Mouse (Mus musculus) forebrain, embryonic 11.5 days (tissue): ENCODE measurements around the gene Zfp503. TPM values are rescaled to one million over a fixed set of nuclear protein-coding genes. Genes with fewer than 3 reads are reported as not detected.

Source experiments
- ATAC-seq: fragments of 200-750 bp; cut with Nextera tagmentation; replicated peaks from 2 replicates; pipeline ENCODE4 v1.8.0; 2017; ENCODE audit warnings: moderate TSS enrichment; ENCODE audit not compliant: low FRiP score
- DNase-seq: peaks from one replicate; pipeline ENCODE4 v3.0.0-alpha.2; 2017; ENCODE audit warnings: low spot score
- H3K27ac ChIP-seq: fragments of 300-500 bp; sonication (generic); 2 replicates; pipeline ENCODE4 v1.5.1; 2014; ENCODE audit warnings: low read depth, low read length
- H3K27me3 ChIP-seq: fragments of 300-500 bp; sonication (generic); 2 replicates; pipeline ENCODE4 v1.6.1; 2014; ENCODE audit warnings: mild to moderate bottlenecking, low read length, mixed read lengths; ENCODE audit not compliant: control insufficient read depth, insufficient read depth
- H3K36me3 ChIP-seq: fragments of 300-500 bp; sonication (generic); 2 replicates; pipeline ENCODE4 v1.6.1; 2014; ENCODE audit warnings: mild to moderate bottlenecking, low read length, moderate library complexity, mixed read lengths; ENCODE audit not compliant: control insufficient read depth, insufficient read depth
- H3K4me1 ChIP-seq: fragments of 300-500 bp; sonication (generic); replicated peaks from 2 replicates; pipeline ENCODE4 v1.6.1; 2014; ENCODE audit warnings: low read length, mixed read lengths; ENCODE audit not compliant: control insufficient read depth, insufficient read depth
- H3K4me2 ChIP-seq: fragments of 300-500 bp; sonication (generic); 2 replicates; pipeline ENCODE4 v1.6.1; 2014; ENCODE audit warnings: low read depth, mild to moderate bottlenecking, low read length, moderate library complexity, mixed read lengths; ENCODE audit not compliant: severe bottlenecking
- H3K4me3 ChIP-seq: fragments of 300-500 bp; sonication (generic); 2 replicates; pipeline ENCODE4 v1.5.1; 2014; ENCODE audit warnings: low read depth, low read length
- H3K9ac ChIP-seq: fragments of 300-500 bp; sonication (generic); 2 replicates; pipeline ENCODE4 v1.6.1; 2014; ENCODE audit warnings: low read length
- H3K9me3 ChIP-seq: fragments of 300-500 bp; sonication (generic); 2 replicates; pipeline ENCODE4 v1.6.1; 2016; ENCODE audit warnings: low read length, mixed read lengths; ENCODE audit not compliant: control insufficient read depth
- WGBS: fragments of 180-500 bp; shearing (Covaris S2); extraction: QIAGEN DNeasy Blood & Tissue Kit; methylation state at CpG from one replicate; pipeline ENCODE4 v1.1.7; 2014; 5-methylcytosine and 5-hydroxymethylcytosine counted together
- polyA plus RNA-seq: library from polyadenylated mRNA; unstranded; fragments of >200 nt; fragmentation: Nextera tagmentation; extraction: Ambion mirVana; gene quantifications from 2 replicates; pipeline ENCODE4 v1.2.1, GENCODE M21; 2014

Gene Zfp503
- polyA plus RNA-seq, 1 experiment from 2014 or later, result 6.6 TPM

- H3K36me3 ChIP-seq, result no peaks in the 10 kb centered on the region; the same call in 1 of the 2 replicates
- DNase-seq, result no peak
- H3K27ac ChIP-seq, result 0 out of 2 replicates have a peak overlapping the region, but pooled peaks have one; percentile 27
- H3K4me1 ChIP-seq, result peaks cover 27% of the 10 kb centered on the region
- no peaks in the 10 kb centered on the region for H3K9me3 ChIP-seq
- H3K4me2 ChIP-seq, result peak overlapping the region; percentile 93
- H3K4me3 ChIP-seq, result peak overlapping the region; percentile 76
- H3K27me3 ChIP-seq, result peaks cover 33% of the 10 kb centered on the region
- H3K9ac ChIP-seq, result peak overlapping the region; percentile 86
- no peak for ATAC-seq
- WGBS, result 2% methylated on average over 18 of the region's 18 CpGs
Measured at GRCm38 (mm10) chr14:21983950-21984730, 5.3 kb downstream of the Zfp503 start.

- H3K9ac ChIP-seq, result peak overlapping the region; percentile 62
- H3K27me3 ChIP-seq, result peaks cover 26% of the 10 kb centered on the region
- DNase-seq (peak; percentile 82), ATAC-seq (no peak)
- WGBS, result under 1% methylated on average over 22 of the region's 22 CpGs
- H3K9me3 ChIP-seq, result no peaks in the 10 kb centered on the region
- H3K27ac ChIP-seq, result 0 out of 2 replicates have a peak overlapping the region, but pooled peaks have one; percentile 41
- H3K4me1 ChIP-seq, result peaks cover 23% of the 10 kb centered on the region
- H3K36me3 ChIP-seq, result no peaks in the 10 kb centered on the region; the same call in 1 of the 2 replicates
- H3K4me2 ChIP-seq, result peak overlapping the region; percentile 65
- H3K4me3 ChIP-seq, result peak overlapping the region; percentile 32
Measured at GRCm38 (mm10) chr14:21983311-21983949, 6.0 kb downstream of the Zfp503 start.

DNA sequence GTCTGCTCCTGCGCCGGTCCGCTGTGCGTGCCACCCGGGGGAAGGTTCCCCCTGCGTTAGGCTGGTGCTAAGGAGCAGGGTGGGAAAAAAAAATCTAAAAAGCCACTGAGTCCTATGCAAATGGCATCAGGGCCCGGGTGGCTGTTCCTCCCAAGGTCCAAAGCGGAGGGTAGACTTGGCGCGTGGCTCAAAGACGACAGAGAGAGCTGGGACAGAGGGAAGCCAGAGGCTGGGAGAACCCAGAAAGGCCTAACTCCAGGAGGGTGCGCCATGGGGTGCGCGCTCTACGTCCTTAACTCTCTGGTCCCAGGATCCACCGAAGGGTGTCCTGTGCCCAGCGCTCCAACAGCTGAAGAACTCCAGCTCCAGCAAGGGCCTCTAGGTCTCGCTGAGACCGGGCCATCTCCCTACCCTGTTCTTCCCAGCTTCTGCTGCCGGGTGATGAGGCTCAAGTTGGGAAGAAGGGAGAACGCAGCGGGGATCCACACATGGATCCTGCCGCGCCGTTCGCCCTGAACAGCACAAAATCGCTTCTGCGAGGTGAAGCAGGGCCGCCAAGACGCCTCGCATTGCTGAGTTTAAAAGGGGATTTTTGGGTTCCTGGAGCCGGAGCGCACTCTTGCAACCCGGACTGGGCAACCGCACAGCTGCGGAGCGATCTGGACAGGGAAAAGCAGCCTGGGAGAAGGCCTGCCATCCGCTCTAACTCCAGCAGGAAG, 6.7 kb downstream of the Zfp503 start:
- ATAC-seq (no peak), DNase-seq (peak; percentile 71)
- Histone ChIP-seq H3K9ac (peak overlapping the region; percentile 62), H3K27ac (0 out of 2 replicates have a peak overlapping the region, but pooled peaks have one; percentile 41), H3K9me3 (no peaks in the 10 kb centered on the region), H3K4me3 (peak overlapping the region; percentile 32), H3K4me1 (peaks cover 23% of the 10 kb centered on the region), H3K4me2 (peak overlapping the region; percentile 65), H3K27me3 (peaks cover 26% of the 10 kb centered on the region), H3K36me3 (no peaks in the 10 kb centered on the region; the same call in 1 of the 2 replicates)
- 1% methylated on average over 38 of the region's 38 CpGs for WGBS

- ATAC-seq, result no peak
Measured at GRCm38 (mm10) chr14:21982096-21982591, 7.3 kb downstream of the Zfp503 start.

GRCm38 (mm10) chr14:21981462-21981861, 7.9 kb downstream of the Zfp503 start:
- DNase-seq (peak; percentile 92), ATAC-seq (peak; percentile 62)
- Histone ChIP-seq H3K4me3 (peak overlapping the region; percentile 11; the same call in 1 of the 2 replicates), H3K36me3 (no peaks in the 10 kb centered on the region; the same call in 1 of the 2 replicates), H3K9me3 (no peaks in the 10 kb centered on the region), H3K27ac (no peak overlapping the region), H3K4me1 (peaks cover 18% of the 10 kb centered on the region), H3K27me3 (peaks cover 25% of the 10 kb centered on the region), H3K4me2 (peak overlapping the region; percentile 46; the same call in 1 of the 2 replicates), H3K9ac (no peak overlapping the region)
- under 1% methylated on average over 22 of the region's 22 CpGs for WGBS

More at GRCm38 (mm10) chr14:21982096-21982591, 7.3 kb downstream of the Zfp503 start:
- H3K27me3 ChIP-seq, result peaks cover 26% of the 10 kb centered on the region
- peak overlapping the region; percentile 62 for H3K9ac ChIP-seq
- H3K36me3 ChIP-seq, result no peaks in the 10 kb centered on the region; the same call in 1 of the 2 replicates
- peak overlapping the region; percentile 25; the same call in 1 of the 2 replicates for H3K27ac ChIP-seq
- peak overlapping the region; percentile 65 for H3K4me2 ChIP-seq
- H3K4me3 ChIP-seq, result peak overlapping the region; percentile 32
- 6% methylated on average over 14 of the region's 14 CpGs for WGBS
- H3K9me3 ChIP-seq, result no peaks in the 10 kb centered on the region
- peaks cover 23% of the 10 kb centered on the region for H3K4me1 ChIP-seq
- DNase-seq, result peak; percentile 72

- Histone ChIP-seq H3K4me3 (no peak overlapping the region), H3K4me1 (no peaks in the 10 kb centered on the region), H3K9ac (no peak overlapping the region), H3K27ac (no peak overlapping the region), H3K36me3 (no peaks in the 10 kb centered on the region), H3K27me3 (0 out of 2 replicates have a peak, but pooled peaks cover 2% of the 10 kb centered on the region), H3K9me3 (no peaks in the 10 kb centered on the region), H3K4me2 (no peak overlapping the region)
- peak; percentile 92 for DNase-seq
- ATAC-seq, result peak; percentile 42
- WGBS, result 9% methylated on average over 4 of the region's 4 CpGs
Measured at GRCm38 (mm10) chr14:21968978-21969377, 20.4 kb downstream of the Zfp503 start.

DNA sequence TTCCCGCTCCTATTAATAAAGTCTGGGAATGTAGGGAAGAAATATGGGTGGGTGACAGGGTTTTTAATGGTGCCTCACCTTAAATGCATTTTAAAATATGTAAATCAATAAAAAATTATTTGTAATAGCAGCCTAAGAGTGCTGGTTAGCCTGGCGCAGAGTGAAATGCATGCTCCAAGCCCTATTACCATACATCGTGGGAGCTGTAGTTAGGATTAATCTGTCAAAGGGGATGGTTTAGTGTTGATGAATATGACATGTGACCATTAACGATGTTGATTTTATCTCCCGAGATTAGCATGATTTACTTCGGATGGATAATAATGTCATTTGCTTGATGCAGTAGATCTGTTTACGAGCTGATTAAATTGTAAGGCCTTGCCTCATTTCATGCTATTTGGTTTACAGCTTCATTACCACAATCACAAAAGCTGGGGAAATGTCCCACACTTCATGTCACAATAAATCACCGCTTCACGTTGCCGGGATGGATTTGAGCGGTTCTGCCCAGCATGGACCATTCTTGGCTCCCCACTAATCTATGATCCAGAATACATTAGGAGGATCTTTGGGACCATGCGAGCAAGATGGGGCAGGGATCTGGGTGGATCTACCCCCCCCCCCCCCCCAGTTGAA, 21.9 kb downstream of the Zfp503 start:
- Histone ChIP-seq H3K9me3 (no peaks in the 10 kb centered on the region), H3K27me3 (0 out of 2 replicates have a peak, but pooled peaks cover 2% of the 10 kb centered on the region), H3K9ac (no peak overlapping the region), H3K4me1 (no peaks in the 10 kb centered on the region), H3K4me3 (no peak overlapping the region), H3K27ac (no peak overlapping the region), H3K4me2 (no peak overlapping the region), H3K36me3 (no peaks in the 10 kb centered on the region)
- ATAC-seq (no peak), DNase-seq (no peak)
- 59% methylated on average over 12 of the region's 12 CpGs for WGBS
